Mouse (Mus musculus): ENCODE measurements around the gene Rilp.

Gene Rilp

DNA sequence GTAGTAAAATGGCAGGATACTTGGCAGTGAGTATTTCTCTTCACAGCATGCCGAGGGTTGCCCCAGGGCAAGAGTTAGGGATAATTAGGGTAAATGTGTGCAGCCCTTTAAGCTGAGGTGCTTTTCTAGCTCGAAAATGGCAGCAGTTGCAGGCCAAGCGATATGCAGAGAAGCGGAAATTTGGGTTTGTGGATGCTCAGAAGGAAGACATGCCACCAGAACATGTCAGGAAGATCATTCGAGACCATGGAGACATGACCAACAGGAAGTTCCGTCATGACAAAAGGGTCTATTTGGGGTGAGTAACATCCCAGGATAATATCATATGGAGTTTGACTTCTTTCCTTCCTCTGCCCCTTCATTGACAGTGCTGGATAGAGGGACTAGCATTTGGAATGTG, 22.4 kb upstream of the Rilp start:
- no peak for DNase-seq (ENCODE audit: low read depth, low spot score)

DNA sequence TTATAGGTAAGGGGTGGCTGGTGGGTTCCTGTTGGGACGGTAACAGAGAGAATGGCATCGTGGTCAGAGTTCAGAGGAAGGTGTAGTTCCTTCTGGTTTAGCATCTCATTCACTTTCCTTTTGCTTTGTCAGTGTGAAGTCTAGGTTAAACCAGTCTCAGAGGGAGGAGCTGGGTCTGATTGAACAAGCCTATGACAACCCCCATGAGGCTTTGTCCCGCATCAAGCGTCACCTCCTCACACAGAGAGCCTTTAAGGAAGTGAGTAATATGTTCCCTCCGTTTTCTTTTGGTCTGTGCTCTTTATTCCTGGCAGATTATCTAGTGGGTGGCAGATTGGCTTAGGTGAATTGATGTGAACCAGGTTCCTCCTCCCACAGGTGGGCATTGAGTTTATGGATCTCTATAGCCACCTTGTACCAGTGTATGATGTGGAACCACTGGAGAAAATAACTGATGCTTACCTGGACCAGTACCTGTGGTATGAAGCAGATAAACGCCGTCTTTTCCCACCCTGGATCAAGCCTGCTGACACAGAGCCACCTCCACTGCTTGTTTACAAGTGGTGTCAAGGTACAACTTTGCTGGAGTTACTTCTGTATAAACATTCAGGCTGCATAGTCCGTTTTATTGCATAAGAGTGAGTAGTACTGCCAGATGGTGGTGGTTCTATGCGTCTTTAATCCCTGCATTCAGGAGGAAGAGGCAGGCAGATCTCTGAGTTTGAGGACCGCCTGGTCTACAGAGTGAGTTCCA, 15.4 kb upstream of the Rilp start:
- no peak for DNase-seq (ENCODE audit: low read depth, low spot score)

- DNase-seq (ENCODE audit: low read depth, low spot score), result no peak
These were observed 11.8 kb upstream of the Rilp start for GRCm38 (mm10) chr11:75498126-75498525.

- DNase-seq (ENCODE audit: low read depth, low spot score), result no peak
These were observed 1.7 kb upstream of the Rilp start for GRCm38 (mm10) chr11:75508162-75508561.

GRCm38 (mm10) chr11:75508904-75509303, 990 bp upstream of the Rilp start:
- no peak for DNase-seq (ENCODE audit: low read depth, low spot score)

DNA sequence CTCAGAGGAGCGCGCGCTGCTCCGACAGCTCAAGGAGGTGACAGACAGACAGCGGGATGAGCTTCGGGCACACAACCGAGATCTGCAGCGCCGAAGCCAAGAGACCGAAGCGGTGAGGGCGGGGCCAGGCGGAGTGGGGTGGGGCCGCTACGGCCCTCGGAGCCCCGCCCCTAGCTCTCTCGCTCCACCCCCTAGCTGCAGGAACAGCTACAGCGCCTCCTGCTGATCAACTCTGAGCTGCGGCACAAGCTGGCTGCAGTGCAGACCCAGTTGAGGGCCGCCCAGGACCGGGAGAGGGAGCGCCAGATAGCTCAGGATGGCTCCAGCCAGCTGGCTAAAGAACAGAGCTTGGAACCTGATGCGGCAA, 716 bp downstream of the Rilp start:
- peak; percentile 80 for DNase-seq (ENCODE audit: low read depth, low spot score)

- DNase-seq (ENCODE audit: low read depth, low spot score), result no peak
These were observed 1.3 kb downstream of the Rilp start for GRCm38 (mm10) chr11:75511213-75511612.

- no peak for DNase-seq (ENCODE audit: low read depth, low spot score)
These were observed 2.6 kb downstream of the Rilp start for GRCm38 (mm10) chr11:75512301-75513018.

- DNase-seq (ENCODE audit: low read depth, low spot score), result no peak
These were observed 3.4 kb downstream of the Rilp start, which contains the start of gene Scarf1 for GRCm38 (mm10) chr11:75513336-75513735. TSS of gene Scarf1 (plus strand) at chr11:75513540.

- no peak for DNase-seq (ENCODE audit: low read depth, low spot score)
These were observed 5.3 kb downstream of the Rilp start for GRCm38 (mm10) chr11:75515186-75515585.

- no peak for DNase-seq (ENCODE audit: low read depth, low spot score)
These were observed 10.1 kb downstream of the Rilp start for GRCm38 (mm10) chr11:75519834-75520633.

- no peak for DNase-seq (ENCODE audit: low read depth, low spot score)
These were observed 11.7 kb downstream of the Rilp start for GRCm38 (mm10) chr11:75521609-75522008.

GRCm38 (mm10) chr11:75522793-75523192, 12.9 kb downstream of the Rilp start:
- no peak for DNase-seq (ENCODE audit: low read depth, low spot score)

DNA sequence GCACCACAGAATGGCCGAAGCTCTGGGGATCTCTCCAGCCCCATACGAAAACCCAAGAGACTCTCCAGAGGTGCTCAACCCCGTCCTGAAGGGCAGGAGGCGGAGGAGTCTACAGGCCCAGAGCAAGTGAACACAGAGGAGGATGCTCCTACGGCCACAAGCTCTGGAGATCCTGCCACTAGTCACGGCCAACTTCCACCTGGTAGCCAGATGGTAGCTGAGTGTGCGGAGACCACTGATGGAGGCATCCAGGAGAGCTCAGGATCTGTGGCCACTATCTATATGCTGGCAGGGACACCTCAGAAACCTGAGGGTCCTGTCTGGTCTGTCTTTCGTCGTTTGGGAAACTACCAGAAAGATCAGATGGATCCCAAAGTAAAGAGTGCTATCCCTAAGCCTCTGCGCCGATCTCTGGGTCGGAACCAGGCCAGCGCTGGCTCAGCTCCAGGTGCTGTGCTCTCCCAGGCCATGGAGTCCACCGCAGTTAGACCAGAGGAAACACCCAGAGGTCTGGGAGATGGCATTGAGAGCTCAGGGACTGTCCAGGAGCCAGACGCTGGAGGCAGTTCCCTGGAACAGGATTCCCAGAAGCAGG, 15.7 kb downstream of the Rilp start:
- DNase-seq (ENCODE audit: low read depth, low spot score), result no peak

GRCm38 (mm10) chr11:75526943-75527342, 17.0 kb downstream of the Rilp start:
- DNase-seq (ENCODE audit: low read depth, low spot score), result no peak

- no peak for DNase-seq (ENCODE audit: low read depth, low spot score)
These were observed 19.9 kb downstream of the Rilp start for GRCm38 (mm10) chr11:75529771-75530170.

DNA sequence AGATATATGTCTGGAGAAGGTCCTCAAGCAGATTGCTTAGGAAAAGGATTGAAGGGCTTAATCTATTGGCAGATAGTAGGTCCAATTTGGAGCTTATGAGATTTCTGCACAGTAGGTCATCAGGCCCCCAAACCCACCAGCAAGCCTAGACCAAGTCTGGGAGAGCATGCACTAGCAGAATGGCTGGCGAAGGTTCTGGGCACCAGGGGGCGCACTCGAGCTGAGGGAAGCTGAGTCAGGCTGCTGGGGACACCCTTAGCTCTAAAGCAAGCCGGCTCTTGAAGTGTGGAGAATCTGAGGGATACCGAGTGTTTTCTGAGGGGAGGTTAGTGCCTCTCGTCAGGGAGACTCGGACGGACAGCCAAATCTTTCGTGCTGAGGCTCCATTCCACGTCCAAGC, 20.4 kb downstream of the Rilp start:
- peak; percentile 83 for DNase-seq (ENCODE audit: low read depth, low spot score)

DNA sequence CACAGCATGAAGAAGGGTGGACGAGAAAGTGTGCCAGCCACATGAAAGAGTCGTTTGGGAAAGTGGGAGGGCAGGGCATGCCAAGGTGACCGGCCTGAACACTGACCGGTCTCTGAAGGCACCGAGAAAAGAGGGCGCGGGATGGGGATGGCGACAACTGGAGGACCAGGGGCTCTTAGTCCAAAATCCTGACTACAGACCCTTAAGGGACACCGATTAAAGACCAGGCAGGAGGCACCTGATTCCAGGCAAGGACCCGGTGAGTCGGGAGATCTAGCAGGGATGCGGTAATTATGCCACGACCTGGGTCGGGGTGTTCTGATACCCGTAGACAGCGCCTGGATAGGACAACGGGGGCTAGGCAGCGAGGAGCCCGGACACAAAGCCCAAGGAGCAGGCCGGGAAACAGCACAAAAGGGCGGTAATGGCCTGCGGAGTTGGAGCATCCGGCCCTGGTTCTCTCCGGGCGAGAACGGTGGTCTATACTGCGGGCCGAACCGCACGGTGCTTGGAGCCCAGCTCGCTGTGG, 21.0 kb downstream of the Rilp start:
- no peak for DNase-seq (ENCODE audit: low read depth, low spot score)

DNA sequence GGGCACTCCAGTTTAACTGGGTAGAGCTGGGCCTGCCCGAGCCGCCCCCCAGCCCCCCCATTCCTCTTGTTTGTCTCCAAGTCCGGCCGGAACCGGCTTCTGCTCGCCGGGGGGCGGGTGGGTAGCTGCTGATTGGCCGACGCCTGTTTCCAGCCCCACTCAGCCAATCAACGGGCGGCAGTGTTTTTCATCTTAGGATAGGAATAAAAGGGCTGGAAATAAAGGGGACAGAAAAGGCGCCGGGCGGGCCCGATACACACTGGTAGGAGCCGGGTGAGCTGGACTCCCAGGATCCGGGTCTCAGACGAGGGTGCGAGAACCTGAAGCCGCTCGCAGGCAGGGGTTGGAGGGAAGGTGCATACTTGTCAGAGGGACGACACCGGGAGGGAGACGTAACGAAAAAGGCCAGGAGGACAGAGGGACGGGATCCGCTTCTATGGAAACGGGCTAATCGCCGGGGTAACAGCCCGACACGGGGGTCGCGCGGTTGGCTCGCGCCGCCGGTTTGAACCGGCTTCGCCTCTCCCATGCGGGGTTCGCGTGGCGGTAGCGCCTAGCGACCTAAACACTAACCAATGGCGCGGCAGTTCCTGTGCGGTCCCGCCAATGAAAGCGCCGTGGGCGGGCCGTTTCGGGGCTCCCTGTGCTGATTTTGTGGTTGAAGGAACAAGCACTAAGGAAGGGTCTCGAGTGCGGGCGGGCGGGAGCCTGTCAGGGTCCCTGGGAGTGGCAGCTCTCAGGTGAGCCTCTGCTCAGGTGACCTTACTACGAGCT, 21.8 kb downstream of the Rilp start, which contains the start of gene Slc43a2:
Slc43a2 (plus strand) TSS at position 226 of the 774 bp plus-strand sequence.
- peak; percentile 84 for DNase-seq (ENCODE audit: low read depth, low spot score)

GRCm38 (mm10) chr11:75532340-75533277, 22.7 kb downstream of the Rilp start:
- DNase-seq (ENCODE audit: low read depth, low spot score), result no peak

Measured in c-Kit-negative CD71-positive TER-119-positive erythroid progenitor cells, embryonic 14.5 days (primary cell).